Mouse (Mus musculus) layer of hippocampus, adult 9-11 months (tissue): ENCODE data around the gene Bclaf1.

Experiments
- DNase-seq: peaks from one replicate; pipeline ENCODE4 v3.0.0; 2022

The Bclaf1 gene

DNA sequence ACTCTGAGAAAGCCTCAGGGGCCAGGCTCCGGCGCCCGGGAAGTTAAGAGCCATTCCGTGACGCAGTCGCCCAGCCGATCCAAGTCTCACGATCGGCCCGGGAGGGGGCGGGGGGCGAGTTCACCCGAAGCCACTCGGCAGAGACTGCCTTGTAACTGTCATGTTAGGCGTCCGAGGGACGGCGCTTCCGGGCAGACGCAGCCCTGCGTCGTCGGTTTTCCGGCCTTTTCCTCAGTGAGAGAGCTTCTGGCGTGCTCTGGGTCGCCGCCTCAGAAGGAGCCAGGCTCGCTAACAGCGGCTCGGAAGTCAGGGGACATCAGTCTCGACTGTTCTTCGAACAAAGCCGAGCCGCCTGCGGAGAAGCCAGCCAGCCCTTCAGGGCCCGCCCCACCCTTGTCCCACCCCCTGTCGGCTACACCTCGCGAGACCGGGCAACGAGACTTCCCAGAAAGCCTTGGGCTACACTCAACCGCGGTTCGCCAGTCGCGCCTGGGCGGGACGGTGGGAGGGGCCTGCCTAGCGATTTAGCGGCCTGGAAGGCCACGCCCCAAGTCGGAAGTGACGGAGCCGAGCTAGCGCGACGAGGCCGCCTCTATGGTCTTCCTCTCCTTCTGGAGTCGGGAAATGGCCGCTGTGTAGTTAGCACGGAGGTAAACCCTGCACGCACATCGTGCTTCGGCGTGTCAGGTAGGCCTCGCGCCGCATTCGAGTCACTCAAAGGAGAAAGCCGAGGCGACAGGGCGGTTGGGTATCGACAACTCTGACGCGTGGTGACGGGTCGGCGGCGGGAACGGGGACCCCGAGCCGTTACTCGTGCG, at the start of gene Bclaf1:
Gene Bclaf1 (plus strand): TSS at position 552 of the 818 bp plus-strand sequence.
- peak; percentile 99 for DNase-seq

DNA sequence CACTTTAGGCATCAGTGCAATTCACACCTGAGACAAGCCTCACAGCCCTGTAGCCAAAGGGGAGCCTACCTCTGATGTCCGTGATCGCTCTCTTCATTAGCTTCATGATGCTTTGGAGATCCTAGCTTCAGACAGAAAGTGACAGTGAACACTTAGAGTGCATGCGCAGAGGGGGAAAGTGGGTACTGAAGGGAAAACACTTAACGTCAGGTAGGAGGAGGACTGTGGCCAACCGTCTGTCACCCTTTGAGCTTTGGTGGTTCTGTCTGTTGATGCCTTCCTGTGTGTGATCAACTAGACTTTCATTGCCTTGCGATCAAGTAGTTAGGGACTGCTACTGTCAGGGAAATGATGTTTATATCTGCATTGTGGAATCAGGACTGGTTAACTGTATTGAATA, 49.4 kb upstream of the Bclaf1 start:
- DNase-seq, result no peak

DNA sequence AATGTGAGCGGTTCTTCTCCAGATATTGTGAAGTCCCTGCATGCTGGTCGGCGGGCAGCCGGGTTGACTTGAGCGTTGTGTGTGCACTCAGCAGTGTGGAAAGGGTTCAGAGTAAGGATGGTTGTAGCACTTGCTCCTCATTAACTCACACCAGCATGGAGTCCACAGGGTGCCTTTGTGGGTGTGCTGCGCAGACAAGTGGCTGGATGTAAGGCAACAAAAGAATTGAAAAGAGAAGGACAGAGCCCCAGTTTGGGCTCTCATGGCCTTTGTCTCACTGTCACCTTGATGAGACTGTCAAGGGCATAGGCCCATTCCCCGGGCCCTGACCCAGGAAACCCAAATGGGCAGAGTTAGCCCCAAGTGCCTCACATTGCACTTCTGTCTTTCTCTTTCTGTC, 47.8 kb upstream of the Bclaf1 start:
- no peak for DNase-seq

DNA sequence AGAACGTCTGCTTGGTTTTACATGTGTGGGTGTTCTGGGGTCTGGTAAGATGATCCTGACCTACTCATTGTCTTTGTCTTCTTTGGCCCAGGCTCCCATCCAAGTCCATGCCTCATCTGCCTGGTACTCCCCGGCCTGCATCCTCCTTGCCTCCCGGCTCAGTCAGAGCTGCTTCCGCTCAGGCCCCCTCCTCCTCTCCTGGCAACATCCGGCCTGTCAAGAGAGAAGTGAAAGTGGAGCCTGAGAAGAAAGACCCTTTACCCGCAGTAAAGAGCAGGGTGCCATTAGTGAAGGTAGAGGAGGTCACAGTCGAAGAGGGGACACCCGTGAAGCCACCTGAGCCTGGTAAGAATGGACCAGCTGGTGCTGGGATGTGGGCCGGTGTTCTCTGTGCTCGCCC, 45.2 kb upstream of the Bclaf1 start:
- no peak for DNase-seq

DNA sequence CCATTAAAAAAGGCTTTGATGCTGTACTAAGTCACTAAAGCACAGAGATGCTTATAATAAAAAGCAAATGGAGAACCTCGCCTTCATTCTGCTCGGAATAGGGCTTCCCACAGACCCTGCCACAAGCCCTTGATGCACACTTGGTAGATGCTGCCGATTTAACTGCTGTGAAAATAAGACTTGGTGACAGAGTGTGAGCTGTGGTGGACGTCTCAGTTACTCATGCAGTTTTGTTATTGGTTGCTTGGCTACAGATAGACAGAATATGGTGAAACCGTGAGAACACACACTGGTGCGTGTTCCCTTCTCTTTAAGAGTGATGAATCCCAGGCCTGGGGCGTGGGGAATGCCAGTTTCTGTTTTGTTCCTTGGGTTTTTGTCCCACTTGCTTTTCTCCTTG, 43.3 kb upstream of the Bclaf1 start:
- no peak for DNase-seq

DNA sequence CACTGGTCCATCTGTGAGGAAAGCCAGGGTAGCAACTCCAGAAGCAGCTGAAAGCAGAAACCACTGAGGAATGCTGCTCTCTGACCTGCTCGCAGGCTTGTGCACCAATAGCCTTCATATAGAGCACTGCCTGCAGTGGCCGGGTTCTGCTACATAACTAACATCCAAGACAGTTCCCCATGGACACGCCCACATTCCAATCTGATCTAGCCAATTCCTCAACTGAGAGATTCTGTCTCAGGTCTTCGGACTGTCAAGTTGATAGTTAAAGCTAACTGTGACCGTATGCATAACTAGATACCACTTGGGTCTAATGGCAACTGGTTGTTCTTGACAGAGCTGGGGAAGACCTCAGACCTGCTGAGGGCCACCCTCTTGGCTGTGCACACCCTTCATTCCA, 39.9 kb upstream of the Bclaf1 start:
- DNase-seq, result no peak

DNA sequence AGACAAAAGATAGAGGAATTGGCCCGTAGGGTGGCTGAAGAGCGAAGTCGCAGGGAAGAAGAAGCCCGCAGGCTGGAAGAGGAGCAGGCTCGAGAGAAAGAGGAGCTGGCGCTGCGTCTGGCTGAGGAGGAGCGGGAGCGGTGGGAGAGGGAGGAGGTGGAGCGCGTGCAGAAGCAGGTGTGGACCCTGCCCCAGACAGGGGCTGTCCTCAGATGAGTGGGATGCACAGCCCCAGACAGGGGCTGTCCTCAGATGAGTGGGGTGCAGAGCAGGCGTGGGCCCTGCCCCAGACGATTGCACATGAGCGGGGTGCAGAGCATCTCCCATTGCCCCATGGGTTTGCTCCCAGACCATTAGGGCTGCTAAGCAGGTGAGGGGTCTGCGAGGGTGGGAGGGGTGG, 39.0 kb upstream of the Bclaf1 start:
- no peak for DNase-seq

DNA sequence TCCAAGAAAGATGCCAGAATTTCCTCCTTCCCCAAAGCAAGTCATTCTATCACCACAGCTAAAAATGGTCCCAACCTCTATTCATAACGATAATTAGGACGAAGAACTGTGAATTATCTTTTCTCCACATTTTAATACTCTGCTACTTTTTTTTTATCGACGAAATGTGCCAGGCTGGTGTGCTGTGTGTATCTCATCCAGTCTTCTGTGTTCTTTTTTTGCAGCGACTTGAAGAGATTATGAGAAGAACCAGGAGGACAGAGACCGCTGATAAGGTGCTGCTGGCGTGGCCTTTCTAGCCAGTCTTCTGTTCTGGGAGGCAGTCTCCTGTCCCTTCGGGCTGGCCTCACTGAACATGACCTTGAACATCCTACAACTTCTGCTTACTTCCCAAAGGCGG, 38.2 kb upstream of the Bclaf1 start:
- DNase-seq, result no peak

DNA sequence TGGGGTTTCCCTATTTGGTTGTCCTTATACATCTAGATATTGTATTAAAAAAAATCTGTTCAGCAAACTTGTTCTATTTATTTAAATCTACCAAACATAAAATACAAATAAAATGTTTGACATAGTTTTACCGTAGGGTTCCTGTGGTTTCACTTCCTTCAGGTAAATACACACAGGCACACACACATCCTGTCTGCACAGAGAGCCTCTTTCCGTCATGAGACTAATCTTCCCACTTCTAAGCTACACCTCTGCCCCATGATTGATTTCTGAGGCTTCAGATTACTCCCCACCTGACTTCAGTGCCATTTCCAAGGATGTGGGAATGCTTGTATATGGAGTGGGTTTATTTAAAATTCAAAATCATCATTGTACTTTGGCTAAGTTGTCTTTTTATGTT, 30.8 kb upstream of the Bclaf1 start:
- DNase-seq, result no peak

DNA sequence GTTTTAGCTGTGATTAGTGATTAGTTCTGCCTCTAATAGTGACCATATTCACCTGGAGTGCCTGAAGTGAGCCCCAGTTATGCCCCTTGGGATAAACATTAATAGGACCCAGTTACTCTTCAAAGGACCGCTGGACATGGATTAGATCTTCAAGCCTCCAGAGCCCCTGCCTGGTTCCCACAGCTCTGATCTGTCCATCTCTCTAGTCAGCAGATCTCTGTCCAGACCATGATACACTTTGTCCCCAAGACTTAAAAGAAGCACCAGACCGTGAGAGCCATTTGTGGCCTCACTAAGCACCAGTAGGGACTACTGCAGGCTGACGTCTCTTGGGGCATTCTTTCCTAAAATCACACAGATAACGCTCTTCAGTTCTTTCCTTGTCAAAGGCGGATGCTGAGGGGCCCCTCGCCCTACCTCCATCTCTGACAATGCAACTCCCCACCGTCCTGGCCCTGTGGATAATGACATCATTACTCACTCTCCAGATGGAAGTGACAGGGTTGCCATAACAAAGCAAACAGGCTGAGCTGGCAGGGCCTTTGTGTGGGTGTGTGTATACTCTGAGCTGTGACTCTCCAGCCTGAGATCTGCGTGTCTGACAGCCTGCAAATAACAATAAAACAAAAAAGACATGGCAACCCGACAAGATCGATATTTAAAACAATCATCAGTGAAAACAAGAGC, 26.8 kb upstream of the Bclaf1 start:
- DNase-seq, result peak; percentile 90

DNA sequence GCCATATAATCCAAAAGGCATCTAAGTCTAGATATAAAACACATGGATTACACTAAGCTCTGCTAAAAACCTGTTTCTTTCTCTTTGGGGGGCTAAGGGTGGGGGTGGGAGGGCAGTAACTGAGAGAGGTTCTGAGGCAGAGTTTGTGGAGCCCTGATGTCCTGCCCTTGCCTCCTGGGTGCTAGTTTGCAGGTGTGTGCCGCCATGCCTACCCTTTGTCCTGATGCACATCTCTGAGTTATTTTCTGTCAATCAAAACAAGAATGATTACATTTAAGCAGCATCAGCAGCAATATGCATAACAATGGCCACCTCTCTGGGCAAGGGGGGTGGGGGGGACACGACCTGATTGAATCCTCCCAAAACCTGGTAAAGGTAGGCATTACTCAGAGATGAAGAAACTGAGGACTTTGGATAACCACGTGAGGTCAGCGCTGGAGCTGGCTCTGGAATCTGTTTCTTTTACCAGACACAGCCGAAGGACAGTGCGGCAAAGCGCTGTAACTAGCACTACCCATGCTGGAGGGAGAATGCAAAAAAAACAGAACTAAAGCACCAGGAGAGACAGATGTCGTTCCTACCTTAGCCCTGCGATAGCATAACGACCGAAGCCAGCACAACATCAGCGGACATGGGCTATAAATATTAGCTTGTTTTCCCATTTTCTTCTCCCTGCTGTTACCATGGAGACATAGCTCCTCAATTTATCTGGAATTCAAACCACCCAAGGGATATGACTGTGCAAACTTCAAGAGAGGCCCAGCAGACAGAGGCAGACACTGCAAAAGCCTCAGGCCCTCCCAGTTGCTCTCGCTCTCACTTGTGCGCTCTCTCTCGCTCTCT, 26.1 kb upstream of the Bclaf1 start:
- DNase-seq, result no peak

DNA sequence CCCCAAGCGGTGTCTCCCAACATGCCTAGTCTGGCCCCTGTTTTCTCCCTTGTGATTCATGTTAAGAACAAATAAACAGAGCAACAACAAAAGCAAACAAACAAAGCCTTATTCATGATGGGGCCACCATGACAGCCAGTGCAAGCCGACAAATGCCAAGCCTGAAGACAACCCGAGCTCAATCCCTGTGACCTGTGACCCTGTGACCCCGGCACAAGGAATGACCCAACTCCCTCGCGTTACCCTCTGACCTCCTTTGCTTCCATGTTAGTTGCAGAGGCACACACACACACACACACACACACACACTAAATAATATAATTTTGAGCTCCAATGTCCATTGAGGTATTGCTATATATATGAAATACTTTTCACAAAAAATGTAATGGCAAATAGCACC, 24.9 kb upstream of the Bclaf1 start:
- no peak for DNase-seq

DNA sequence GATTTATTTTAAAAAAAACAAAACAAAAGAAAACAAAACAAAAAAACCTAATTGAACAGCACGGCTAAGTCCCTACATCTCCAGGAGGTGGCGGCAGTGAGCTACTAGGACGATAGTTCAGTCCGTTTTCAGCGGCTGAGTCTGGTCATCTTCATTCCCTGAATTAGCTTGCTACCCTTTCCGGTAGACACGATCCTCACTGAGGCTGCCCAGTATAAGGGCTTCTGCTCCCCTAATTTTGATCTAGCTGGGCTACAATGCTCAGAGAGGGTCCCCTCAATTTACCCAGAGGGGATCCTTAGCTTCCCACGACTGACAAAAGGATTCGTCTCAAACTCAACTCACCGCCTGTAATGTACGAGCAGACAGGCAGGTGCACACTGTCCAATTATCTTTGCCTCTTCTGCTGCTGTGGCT, 21.8 kb upstream of the Bclaf1 start:
- peak; percentile 50 for DNase-seq

DNA sequence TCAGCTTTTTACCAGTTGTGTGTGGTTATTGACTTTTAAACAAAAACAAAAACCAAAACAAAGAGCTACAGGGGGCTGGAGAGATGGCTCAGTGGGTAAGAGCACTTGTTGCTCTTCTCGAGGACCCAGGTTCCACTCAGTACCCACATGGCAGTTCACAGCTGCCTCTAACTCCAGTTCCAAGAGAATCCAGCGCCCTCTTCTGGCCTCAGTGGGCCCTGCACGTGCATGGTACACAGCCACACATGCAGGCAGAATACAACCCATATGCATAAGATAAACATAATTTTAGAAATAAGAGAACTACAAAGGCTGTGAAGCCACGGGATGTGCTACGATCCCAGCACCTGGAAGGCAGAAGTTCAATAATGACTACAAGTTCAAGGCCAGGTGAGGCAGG, 16.3 kb upstream of the Bclaf1 start:
- no peak for DNase-seq

DNA sequence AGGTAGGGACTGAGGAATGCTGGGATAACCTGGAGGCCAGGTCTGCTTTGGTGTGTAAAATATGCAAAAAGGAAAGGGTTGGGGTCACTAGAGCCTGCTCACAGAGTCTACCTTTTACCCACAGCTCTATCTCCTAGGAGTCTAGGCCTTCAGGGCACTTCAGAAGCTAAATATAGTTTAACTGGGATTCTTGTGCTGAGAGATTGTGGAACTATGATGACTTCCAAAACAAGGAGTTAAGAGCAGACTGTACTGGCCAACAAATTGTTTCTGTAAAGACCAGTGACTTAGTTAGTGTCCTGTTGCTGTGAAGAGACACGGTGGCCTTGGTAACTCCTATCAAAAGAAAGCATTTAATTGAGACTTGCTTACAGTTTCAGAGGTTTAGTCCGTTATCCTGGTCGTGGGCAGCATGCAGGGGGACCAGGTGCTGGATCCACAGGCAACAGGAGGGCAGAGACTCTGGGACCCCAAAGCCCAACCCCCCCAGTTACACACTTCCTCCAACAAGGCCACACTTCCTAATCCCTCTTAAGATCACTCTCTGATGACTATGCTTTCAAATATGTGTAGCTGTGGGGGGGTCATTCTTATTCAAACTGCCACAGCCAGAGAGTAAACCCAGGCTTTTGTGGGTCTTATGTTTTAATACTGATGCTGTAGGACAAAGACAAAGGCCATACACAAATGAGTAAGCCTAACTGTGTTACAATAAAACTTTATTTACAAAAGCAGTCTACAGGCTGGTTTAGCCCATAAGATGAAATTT, 13.9 kb upstream of the Bclaf1 start:
- no peak for DNase-seq

DNA sequence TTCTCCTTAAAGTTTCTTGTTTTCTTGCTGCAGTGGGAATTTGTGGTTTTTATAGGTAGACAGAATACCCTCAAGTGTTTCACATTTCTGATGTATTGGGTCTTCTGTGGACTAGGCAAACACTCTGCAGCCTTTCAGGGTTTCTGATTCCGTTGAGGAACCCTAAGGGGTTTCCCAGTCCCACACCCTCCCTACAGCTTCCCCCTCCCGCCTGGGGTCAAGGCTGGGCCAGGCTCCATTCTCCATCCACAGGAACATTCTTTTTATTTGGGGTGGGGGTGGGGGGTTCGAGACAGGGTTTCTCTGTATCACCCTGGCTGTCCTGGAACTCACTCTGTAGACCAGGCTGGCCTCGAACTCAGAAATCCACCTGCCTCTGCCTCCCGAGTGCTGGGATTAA, 13.2 kb upstream of the Bclaf1 start:
- DNase-seq, result no peak

DNA sequence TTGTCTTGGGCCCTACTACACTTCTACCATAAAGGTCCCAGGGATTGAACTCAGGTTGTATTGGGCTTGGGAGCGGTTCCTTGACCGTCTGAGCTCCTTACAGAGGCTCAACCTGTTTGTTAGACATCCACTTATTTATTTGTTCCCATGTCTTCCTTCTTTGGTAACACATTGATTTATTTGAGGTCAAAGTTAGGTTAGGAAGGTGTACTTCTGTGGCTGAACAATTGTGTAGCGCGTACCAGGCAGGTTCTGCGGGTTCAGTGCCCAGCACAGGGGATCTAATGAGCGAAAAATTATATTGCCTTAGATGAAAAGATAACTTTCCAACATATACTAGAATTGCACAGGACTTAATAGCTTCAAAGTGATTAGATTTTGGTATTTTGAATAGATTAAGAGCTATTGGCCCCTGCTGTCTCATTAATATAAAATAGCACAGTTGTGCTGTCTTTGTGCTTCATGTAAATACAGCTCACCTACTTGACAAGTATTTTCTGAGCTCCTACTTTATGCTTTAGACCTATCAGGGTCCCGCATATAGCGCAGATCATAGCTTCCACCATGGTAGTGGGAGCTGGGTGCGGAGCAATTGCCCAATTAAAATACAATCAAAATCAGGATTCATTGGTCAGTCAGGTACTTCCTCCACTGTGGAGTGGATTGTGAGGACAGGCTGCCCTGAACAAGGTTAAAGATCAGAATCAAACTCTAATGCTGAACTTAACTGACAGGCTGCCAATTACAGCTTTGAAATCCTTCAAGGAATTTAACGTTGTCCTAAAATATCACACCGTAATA, 1.1 kb upstream of the Bclaf1 start:
- no peak for DNase-seq

DNA sequence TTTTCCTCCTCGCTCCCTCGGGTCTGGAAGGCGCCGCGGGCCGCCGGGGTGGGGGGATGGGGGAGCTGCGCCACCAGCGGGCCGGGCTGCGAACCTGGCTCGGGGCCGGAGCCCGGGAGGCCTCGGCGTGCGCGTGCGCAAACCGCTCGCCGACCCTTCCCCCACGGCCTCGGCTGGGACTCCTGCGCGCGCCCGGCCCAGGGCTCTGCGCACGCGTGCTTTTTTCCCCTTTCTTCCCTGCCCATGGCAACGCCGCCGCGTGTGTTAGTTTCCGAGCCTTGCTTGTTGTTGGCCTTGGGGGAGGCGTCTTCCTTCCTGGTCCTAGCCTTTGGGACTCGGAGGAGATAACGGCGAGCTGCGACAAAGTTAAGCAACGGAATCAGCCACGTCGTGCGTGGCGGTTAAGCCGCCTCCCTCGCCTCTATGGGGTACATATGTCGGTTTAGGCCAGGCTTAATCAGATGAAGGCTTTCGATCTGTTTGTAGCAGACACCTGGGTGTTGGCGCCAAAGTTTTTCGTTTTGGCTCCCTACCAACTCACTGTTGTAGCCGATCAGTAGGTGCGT, 550 bp downstream of the Bclaf1 start:
- peak; percentile 89 for DNase-seq

DNA sequence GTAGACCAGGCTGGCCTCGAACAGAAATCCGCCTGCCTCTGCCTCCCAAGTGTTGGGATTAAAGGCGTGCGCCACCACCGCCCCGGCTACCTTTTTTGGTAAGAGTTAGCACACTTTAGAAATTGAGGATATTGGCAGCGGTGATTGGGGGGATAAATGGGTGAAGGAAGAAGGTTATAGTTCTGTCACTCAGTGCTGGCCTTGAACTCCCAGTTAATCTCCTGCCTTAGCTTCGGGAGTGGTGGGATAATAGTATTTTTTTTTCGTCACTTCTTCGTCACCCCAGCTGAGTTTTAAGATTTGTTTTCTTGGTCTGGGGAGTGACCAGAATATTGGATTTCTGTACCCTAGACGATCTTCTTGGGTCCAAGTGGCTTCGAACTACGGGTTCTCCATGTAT, 1.2 kb downstream of the Bclaf1 start:
- no peak for DNase-seq

DNA sequence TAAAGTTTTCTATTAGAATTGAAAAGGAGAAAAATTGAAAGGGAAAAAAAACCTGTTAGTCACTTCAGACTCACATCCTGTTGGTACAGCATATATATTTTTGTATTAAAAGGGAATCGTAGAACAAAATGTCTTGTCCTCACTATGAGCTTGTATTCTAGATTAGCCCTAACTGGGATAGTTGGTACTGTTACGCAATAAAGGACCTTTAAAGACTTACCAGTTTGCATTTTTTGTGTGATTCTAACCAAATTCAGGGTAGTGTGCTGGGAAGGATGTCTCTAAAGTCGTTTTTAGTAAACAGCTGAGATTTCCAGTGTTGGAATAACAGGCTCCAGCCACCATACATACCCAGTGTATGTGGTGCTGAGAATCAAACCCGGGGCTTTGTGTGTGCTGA, 1.7 kb downstream of the Bclaf1 start:
- DNase-seq, result no peak

DNA sequence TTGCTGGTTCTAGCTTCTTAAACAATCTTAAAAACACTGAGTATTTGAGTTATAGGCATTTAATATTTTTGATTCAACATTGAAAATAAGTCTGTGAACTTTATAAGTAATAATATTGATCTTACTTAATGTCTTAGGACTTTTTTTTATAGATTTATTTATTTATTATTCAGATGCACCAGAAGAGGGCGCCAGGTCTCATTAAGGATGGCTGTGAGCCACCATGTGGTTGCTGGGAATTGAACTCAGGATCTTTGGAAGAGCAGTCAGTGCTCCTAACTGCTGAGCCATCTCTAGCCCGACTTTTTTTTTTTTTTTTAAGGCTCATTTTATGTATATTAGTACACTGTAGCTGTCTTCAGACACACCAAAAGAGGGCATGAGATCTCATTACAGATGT, 2.5 kb downstream of the Bclaf1 start:
- DNase-seq, result no peak

DNA sequence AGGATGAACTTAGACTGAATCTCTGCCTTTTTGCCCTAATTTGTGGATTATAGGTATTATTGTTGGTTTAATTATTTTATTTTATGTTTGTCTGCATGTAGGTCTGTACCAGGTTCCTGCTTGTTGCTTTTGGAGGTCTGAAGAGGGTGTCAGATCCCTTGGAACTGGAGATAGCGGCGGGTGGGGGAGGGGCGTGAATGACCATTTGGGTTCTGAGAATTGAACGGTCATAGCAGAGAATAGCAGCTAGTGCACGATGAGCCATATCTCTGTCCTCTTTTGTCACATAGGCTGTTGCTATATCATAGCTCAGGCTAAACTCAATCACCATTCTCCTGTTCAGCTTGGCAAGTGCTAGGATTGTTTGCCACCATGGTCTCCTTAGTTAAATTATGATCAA, 5.2 kb downstream of the Bclaf1 start:
- no peak for DNase-seq
